Mouse (Mus musculus): ENCODE measurements around the gene Gdf15. TPM values are rescaled to one million over a fixed set of nuclear protein-coding genes. Genes with fewer than 3 reads are reported as not detected.
A peak's percentile ranks its signal among the peaks of the same experiment; 100 is the strongest.

Gene Gdf15
- total RNA-seq, 1 experiment from 2014 or later = not detected

- ATAC-seq (ENCODE audit: extremely low read depth, insufficient number of reproducible peaks, low FRiP score, poor library complexity, severe bottlenecking) = no peak; the same call in 1 of the 2 replicates
Observed at GRCm38 (mm10) chr8:70634066-70634465, 1.8 kb upstream of the Gdf15 start.

GRCm38 (mm10) chr8:70631436-70631835 lies 820 bp downstream of the Gdf15 start:
- ATAC-seq (ENCODE audit: extremely low read depth, insufficient number of reproducible peaks, low FRiP score, poor library complexity, severe bottlenecking) = no peak

DNA sequence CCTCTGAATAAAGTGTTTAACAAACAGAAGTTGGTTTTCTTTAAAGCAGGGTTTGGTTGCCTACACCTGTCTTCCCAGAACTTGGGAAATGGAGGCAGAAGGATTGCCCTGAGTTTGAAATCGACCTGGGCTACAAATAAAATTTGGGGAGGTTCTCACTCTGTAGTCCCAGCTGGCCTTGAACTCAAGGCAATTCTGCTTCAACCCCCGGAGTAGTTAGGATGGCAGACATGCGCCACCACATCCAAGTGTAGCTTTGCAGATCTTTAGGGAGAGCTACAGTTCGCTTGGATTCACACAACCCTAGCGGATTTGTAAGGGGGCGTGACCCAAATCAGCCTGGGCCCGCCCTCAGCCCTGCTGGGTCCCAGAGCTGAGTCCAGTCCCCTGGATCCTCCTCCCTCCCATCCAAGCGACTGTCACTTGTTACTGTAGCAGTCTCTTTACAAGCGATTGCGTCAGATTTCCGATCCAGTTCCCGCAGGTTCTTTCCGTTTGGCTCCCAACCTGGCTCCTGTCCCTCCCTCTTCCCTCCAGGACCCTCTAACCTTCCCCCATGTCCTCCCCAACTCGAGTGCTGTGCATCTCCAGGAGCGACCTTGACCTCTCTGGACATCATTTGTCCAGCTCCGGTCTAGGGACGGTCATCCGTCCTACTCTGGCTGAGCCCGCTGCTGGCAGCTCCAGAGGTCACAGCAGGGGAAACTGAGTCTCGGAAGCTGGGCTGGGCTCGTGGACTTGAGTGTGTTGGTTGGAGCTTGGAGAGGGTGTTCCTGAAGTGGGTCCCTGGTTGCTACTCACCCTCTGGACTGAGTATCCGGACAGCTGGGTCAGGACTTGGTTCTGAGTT lies 1.5 kb downstream of the Gdf15 start:
- ATAC-seq (ENCODE audit: extremely low read depth, insufficient number of reproducible peaks, low FRiP score, poor library complexity, severe bottlenecking) = no peak

DNA sequence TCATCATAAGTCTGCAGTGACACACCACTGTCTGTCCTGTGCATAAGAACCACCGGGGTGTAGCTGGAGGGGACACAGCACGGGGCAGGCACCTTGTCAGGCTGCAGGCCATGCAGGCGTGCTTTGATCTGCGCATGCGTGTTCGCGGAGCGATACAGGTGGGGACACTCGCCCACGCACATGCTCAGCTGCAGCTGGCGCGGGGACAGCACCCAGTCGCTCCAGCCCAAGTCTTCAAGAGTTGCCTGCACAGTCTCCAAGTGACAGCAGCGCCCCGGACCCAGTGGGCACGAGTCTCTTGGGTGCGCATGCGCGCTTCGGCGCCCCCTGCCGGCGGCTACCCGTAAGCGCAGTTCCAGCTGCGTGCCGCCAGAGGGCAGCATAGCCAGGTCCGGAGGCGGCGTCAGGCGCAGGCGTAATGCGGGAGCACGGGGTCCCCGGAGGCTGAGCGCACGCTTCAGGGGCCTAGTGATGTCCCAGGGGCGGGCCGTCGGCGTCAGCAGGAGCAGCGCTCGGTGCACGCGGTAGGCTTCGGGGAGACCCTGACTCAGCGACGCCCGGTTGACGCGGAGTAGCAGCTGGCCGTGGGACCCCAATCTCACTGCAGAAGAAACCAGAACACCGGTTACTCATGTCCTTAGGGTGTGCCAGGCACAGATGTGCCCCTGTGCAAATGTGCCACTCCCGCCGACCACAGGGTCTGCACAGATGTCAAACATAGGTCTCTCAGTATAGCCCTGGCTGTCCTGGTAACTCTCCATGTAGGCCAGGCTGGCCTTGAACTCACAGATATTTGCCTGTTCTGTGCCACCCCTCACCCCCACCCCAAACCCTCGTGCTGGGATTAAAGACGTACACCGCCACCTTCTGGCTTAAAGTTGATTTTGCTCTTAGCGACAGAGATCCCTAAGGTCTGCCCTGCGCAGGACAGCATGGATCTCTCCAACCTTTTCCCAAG lies 2.4 kb downstream of the Gdf15 start:
- peak; percentile 62 for ATAC-seq (ENCODE audit: extremely low read depth, insufficient number of reproducible peaks, low FRiP score, poor library complexity, severe bottlenecking)

GRCm38 (mm10) chr8:70628986-70629490 lies 3.2 kb downstream of the Gdf15 start:
- no peak for ATAC-seq (ENCODE audit: extremely low read depth, insufficient number of reproducible peaks, low FRiP score, poor library complexity, severe bottlenecking)

GRCm38 (mm10) chr8:70627041-70627440 lies 5.2 kb downstream of the Gdf15 start:
- no peak for ATAC-seq (ENCODE audit: extremely low read depth, insufficient number of reproducible peaks, low FRiP score, poor library complexity, severe bottlenecking)

DNA sequence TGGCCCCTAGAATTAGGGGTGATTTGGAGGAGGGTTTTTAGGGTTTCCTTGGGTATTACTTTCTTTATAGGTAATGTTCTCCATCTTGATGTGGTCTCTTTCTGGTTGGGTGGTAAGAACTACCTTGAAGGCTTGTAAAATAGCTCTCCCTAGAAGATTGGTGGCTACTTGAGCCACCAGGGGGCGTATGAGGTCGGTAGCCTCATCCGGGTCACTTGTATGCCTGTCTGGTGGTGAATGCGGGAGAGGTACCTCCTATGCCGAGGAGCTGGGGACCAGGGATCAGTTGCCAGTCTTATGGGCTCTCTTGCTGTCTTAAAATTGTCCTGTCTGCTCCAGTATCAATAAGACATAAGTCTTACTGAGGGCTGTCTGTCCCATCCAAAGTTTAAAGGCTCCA lies 7.2 kb downstream of the Gdf15 start:
- ATAC-seq (ENCODE audit: extremely low read depth, insufficient number of reproducible peaks, low FRiP score, poor library complexity, severe bottlenecking) = peak; percentile 23; the same call in 1 of the 2 replicates

DNA sequence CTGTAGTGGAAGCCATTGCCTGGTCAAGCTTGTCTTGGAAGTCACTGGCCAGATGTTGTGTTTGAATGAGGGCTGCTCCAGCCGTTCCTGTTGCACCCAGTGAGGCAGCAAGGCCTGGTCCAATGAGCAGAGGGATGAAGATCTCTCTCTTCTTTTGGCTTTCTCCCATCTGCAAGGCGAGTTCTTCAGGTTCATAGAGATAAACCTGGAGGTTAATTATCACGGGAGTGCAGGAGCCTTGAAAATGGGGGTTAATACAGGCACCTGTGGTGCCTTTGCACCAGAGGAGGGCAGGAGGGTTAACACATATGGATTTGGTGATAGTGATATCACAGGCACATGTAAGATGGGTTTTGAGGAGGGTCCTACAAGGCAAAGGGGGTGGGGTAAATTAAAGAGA lies 10.0 kb downstream of the Gdf15 start:
- no peak for ATAC-seq (ENCODE audit: extremely low read depth, insufficient number of reproducible peaks, low FRiP score, poor library complexity, severe bottlenecking)

- ATAC-seq (ENCODE audit: extremely low read depth, insufficient number of reproducible peaks, low FRiP score, poor library complexity, severe bottlenecking) = peak; percentile 90
Observed at GRCm38 (mm10) chr8:70618888-70619334, 13.3 kb downstream of the Gdf15 start.

DNA sequence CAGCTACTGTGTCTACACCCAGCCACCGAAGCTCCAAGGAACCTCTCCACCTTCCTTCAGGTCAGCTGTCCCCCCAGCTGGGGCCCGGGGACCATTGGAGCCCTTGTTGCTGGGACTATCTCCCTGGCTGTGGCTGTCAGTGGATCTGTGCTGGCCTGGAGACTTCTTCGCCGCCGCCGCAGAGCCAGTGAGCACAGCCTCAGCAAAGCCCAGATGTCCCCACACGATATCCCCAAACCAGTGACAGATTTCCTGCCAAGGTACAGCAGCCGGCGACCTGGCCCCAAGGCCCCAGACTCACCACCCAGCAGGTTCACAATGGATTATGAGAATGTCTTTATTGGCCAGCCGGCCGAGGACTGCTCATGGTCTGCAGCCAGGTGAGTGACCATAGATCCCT lies 14.3 kb downstream of the Gdf15 start:
- no peak for ATAC-seq (ENCODE audit: extremely low read depth, insufficient number of reproducible peaks, low FRiP score, poor library complexity, severe bottlenecking)

- peak; percentile 30; the same call in 1 of the 2 replicates for ATAC-seq (ENCODE audit: extremely low read depth, insufficient number of reproducible peaks, low FRiP score, poor library complexity, severe bottlenecking)
Observed at GRCm38 (mm10) chr8:70616645-70617044, 15.6 kb downstream of the Gdf15 start.

DNA sequence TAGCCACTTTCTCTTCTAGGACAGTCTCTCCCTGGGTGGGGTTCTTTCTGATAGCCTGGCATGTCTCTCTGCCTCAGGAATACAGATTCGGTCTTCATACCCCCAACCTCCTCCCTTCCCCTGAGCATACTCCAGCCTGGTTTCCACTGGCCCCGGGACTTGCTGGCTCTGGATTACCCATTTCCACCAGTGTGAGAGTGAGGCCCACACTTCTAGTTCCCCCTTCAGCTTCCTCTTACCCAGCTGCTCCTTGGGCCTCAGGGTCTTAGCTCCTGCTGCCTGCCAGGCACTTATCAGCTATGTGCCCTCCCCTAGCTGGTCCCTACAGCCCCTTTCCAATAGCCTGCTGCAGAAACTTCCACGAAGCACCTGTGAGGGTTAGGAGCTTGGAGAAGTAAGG lies 16.4 kb downstream of the Gdf15 start, which contains the start of gene Lrrc25:
Gene Lrrc25, plus strand, starts transcription at position 262 of the 400 bp plus-strand sequence.
- no peak for ATAC-seq (ENCODE audit: extremely low read depth, insufficient number of reproducible peaks, low FRiP score, poor library complexity, severe bottlenecking)

DNA sequence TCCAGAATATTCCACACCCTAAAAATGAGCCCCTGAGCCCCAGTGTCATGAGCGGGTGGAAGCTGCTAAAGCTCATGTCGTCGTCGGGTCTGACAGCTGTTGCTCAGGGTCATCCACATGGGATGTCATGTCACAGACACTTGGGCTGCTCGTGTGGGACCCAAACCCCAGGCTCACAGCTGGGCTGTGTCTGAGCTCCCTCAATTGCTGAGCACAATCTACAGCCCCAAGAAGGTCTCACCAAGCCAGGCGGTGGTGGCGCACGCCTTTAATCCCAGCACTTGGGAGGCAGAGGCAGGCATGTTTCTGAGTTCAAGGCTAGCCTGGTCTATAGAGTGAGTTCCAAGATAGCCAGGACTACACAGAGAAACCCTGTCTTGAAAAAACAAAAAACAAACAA lies 17.0 kb downstream of the Gdf15 start:
- ATAC-seq (ENCODE audit: extremely low read depth, insufficient number of reproducible peaks, low FRiP score, poor library complexity, severe bottlenecking) = no peak

- ATAC-seq (ENCODE audit: extremely low read depth, insufficient number of reproducible peaks, low FRiP score, poor library complexity, severe bottlenecking) = no peak
Observed at GRCm38 (mm10) chr8:70614469-70614868, 17.8 kb downstream of the Gdf15 start.

DNA sequence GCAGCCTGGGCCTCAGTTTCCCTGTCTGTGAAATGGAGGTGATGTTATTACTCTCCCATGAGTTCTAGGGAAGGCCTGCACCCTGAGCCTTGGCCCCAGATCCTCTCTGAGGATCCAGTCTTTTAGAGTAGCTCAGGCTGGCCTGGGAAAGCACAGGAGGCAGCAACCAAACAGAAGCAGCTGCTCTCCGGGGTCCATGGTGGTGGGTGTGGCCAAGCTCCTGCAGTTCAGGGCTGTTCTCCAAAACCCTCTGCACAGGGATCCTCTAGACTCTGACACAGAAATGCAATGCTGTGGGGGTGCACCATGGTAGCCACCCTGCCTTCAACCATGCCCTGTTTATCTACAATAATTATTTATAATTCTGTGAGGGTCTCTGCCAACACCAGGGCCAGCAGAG lies 18.5 kb downstream of the Gdf15 start:
- ATAC-seq (ENCODE audit: extremely low read depth, insufficient number of reproducible peaks, low FRiP score, poor library complexity, severe bottlenecking) = no peak

DNA sequence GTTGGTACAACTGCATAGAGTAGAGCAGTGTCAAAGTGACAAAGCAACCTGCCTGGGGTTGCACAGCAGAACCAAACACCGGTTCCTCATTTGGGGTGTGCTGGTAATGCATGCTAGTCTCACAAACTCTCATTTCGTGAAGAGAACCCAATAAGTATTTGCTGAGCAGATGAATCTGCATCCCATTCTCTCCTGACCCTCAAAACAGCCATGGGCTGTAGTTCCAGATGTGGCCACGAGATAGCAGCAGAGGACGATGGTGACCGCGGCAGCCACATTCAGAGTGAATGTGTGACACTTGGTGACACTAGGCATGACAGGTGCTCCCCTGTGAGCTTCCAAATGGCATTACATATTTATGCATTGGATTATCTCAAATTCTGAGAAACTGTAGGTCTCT lies 20.4 kb downstream of the Gdf15 start:
- ATAC-seq (ENCODE audit: extremely low read depth, insufficient number of reproducible peaks, low FRiP score, poor library complexity, severe bottlenecking) = peak; percentile 57

DNA sequence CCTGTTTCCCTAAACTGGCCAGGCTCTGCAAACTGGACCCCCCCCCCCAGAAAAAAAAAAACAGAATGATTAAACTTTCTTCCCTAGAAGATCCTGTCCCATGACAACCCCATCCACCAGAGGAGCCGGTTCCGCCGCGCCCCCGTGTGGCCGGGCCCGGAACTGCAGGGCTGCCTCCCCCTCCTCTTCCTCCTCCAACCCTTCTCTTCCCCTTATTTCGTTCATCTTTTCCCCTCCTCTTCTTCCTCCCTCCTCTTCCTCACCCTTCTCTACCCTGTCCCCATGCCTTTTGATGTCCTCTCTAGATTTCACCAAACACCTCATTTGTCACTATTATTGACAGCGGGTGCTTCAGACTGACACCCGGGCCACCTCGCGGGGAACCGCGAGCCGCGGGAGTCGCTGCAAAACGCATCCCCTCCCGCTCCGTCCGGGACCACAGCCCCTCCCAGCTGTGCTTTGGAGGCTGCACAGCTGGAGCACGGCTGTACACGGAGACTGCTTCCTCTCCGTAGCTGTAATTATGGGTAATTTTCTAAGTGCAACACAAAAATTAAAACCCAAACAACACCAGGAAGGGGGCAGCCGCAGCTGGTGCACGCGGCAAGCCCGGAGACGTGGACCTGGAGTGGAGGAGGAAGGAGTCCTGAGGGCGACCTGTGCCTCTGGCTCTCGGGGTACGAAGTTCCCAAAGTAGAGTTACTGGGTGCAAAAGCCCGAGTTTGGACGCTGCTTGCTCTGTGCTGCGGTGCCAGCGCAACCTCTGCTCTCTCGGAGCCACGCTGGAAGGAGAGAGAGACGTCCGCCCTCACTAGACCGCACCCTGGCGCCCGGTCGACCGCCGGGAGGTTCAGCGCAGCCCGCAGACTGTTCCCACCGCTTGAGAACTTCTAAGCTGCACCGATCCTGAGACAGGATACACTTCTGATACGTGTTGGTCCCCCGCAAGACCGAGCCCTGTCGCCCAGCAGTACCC lies 21.2 kb downstream of the Gdf15 start:
- ATAC-seq (ENCODE audit: extremely low read depth, insufficient number of reproducible peaks, low FRiP score, poor library complexity, severe bottlenecking) = no peak

Data from neutrophil, adult 5-6 weeks (primary cell).